Mouse (Mus musculus): ENCODE data around the gene Gpr176.

The Gpr176 gene

GRCm38 (mm10) chr2:118228486-118229079 is 144.6 kb downstream of the Gpr176 start:
- no peak for DNase-seq (ENCODE audit: low read depth)
